Mouse (Mus musculus) small intestine, adult 2 months (tissue): Measurements from ENCODE around the gene Osbpl9.

Experiments
- CTCF ChIP-seq: fragments of 200-500 bp; IDR thresholded peaks from 2 replicates; pipeline ENCODE4 v1.5.1; 2012; ENCODE audit warnings: low read depth, mild to moderate bottlenecking, control low read depth, inconsistent platforms, low read length, moderate library complexity, mixed read lengths; ENCODE audit not compliant: insufficient replicate concordance, insufficient read length; ENCODE audit errors: extremely low read depth
- POLR2A ChIP-seq: fragments of 200-500 bp; IDR thresholded peaks from 2 replicates; pipeline ENCODE4 v1.6.1; 2012; ENCODE audit warnings: low read depth, mild to moderate bottlenecking, control low read depth, inconsistent platforms, low read length, moderate library complexity

DNA sequence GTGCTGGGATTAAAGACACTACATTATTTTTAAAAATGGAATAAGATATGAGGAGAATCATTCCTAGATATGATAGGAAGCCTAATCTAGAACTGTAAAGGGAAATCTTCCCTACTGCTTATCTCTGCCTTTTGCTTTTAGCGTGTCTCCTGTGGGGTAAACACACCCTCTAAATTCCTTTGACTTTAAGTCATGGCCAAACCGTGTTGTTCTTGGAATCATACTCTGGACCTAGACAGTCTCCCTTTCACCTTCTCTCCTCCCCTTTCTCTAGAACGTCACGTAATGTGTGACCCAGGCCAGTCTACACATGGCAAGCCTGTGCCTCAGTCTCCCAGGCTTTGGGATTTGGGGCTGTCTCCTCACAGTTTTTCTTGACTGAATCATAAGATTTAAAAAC lies 153.8 kb downstream of the Osbpl9 start:
- TF ChIP-seq CTCF (no peak), POLR2A (no peak)
